Mouse (Mus musculus): ENCODE measurements around the gene Dhx38.
A peak's percentile ranks its signal among the peaks of the same experiment; 100 is the strongest.

Dhx38 gene

GRCm38 (mm10) chr8:109542748-109543519 lies 22.7 kb downstream of the Dhx38 start:
- no peak for DNase-seq

GRCm38 (mm10) chr8:109542165-109542564 lies 23.5 kb downstream of the Dhx38 start:
- DNase-seq = no peak

- DNase-seq = peak; percentile 69
Measured at GRCm38 (mm10) chr8:109536703-109537102, 29.0 kb downstream of the Dhx38 start.

GRCm38 (mm10) chr8:109535140-109535990 lies 30.3 kb downstream of the Dhx38 start:
- peak; percentile 59 for DNase-seq

- no peak for DNase-seq
Measured at GRCm38 (mm10) chr8:109524008-109524407, 41.7 kb downstream of the Dhx38 start.

- no peak for DNase-seq
Measured at GRCm38 (mm10) chr8:109505560-109505959, 60.1 kb downstream of the Dhx38 start.

- no peak for DNase-seq
Measured at GRCm38 (mm10) chr8:109503566-109503965, 62.1 kb downstream of the Dhx38 start.

GRCm38 (mm10) chr8:109499009-109499717 lies 66.5 kb downstream of the Dhx38 start:
- DNase-seq = no peak

Data from thymus, postnatal 14 days (tissue).